Mouse (Mus musculus): ENCODE results near the gene Rcan2. TPM values are rescaled to one million over a fixed set of nuclear protein-coding genes. Genes with fewer than 3 reads are reported as not detected.

Gene Rcan2
- total RNA-seq, 2 experiments from 2014 or later, result 185 to 214 TPM

- no peak for DNase-seq (ENCODE audit: low spot score in 2 of 2)
These were observed 270.5 kb downstream of the Rcan2 start for GRCm38 (mm10) chr17:44071680-44072079.

GRCm38 (mm10) chr17:44075601-44076000 is 274.4 kb downstream of the Rcan2 start:
- no peak for DNase-seq (ENCODE audit: low spot score in 2 of 2)

- peak in 1 of 2 experiments; percentile 16 for DNase-seq (ENCODE audit: low spot score in 2 of 2)
These were observed 275.0 kb downstream of the Rcan2 start for GRCm38 (mm10) chr17:44076051-44076680.

- DNase-seq (ENCODE audit: low spot score in 2 of 2), result no peak
These were observed 276.1 kb downstream of the Rcan2 start for GRCm38 (mm10) chr17:44077146-44077842.

GRCm38 (mm10) chr17:44077843-44078160 is 276.7 kb downstream of the Rcan2 start:
- DNase-seq (ENCODE audit: low spot score in 2 of 2), result no peak

GRCm38 (mm10) chr17:44078631-44079350 is 277.6 kb downstream of the Rcan2 start, which contains the start of gene Enpp5:
Gene Enpp5 (plus strand): TSS chr17:44078813.
- peak; percentile 88 to 93 for DNase-seq (ENCODE audit: low spot score in 2 of 2)

- DNase-seq (ENCODE audit: low spot score in 2 of 2), result no peak
These were observed 282.0 kb downstream of the Rcan2 start for GRCm38 (mm10) chr17:44083156-44083555.

- DNase-seq (ENCODE audit: low spot score in 2 of 2), result no peak
These were observed 287.1 kb downstream of the Rcan2 start for GRCm38 (mm10) chr17:44088226-44088625.

Other genes starting within 250 kb of the Rcan2 start
- gene Pla2g7, start 233.3 kb upstream of the Rcan2 start, total RNA-seq (2021), result 10 to 100 TPM; 83.5 to 85.2 TPM
- under 1 TPM; 0.56 to 0.84 TPM for gene Tdrd6, start 171.1 kb upstream of the Rcan2 start, total RNA-seq (2021)
- 10 to 100 TPM; 43.1 to 44.8 TPM for gene Slc25a27, start 134.1 kb upstream of the Rcan2 start, total RNA-seq (2021)
- gene Cyp39a1, start 133.9 kb upstream of the Rcan2 start, total RNA-seq (2021), result 1 to 10 TPM; 1.8 to 3.4 TPM

Measured in left cerebral cortex, adult 18-20 months (tissue).